Mouse (Mus musculus) liver, adult 2 months (tissue): ENCODE data around the gene Urb1.

Experiments
- CTCF ChIP-seq: fragments of 200-500 bp; IDR thresholded peaks from 2 replicates; pipeline ENCODE4 v1.5.1; 2011; ENCODE audit warnings: low read depth, low read length, control low read depth
- POLR2A ChIP-seq: fragments of 200-500 bp; IDR thresholded peaks from 2 replicates; pipeline ENCODE4 v1.6.1; 2011; ENCODE audit warnings: low read length, control low read depth; ENCODE audit not compliant: insufficient read depth; ENCODE audit errors: extremely low read depth

DNA sequence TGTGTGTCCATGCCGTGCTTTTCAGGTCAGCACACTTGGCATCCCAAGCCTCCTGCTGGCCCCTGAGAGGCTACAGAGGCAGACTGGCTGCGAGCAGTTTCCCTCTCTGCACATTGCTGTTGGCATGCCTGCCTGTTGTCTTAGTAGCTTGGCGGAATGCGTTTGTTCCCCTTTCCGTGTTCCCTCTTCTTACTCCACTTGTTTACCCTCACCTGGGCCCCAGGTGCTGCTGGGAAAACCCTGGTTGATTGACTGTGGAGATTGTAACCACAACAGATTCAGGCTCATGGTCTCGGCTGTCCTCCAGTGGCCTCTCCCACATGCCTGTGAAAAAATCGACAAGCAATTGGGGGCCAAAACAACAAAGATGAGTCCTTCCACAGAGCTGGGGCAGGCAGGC is 38.5 kb upstream of the Urb1 start:
- TF ChIP-seq POLR2A (no peak), CTCF (no peak)
